Mouse (Mus musculus): ENCODE results near the gene Wfs1.
"Not testable (repeated sequence)": the region's sequence is repeated elsewhere in the genome, so short reads cannot be mapped to it uniquely, and the experiment has no call there.

GRCm38 (mm10) chr5:37009761-37010160 lies 20.8 kb upstream of the Wfs1 start:
- not testable (repeated sequence) for TF ChIP-seq ZC3H11A (IDR thresholded peaks at IDR 0.05; ENCODE audit: borderline replicate concordance, low read depth, low read length); HCFC1 (IDR thresholded peaks at IDR 0.05; ENCODE audit: borderline replicate concordance, insufficient read depth, low read length)
